Mouse (Mus musculus): ENCODE results near the gene Lrrc41. TPM values are rescaled to one million over a fixed set of nuclear protein-coding genes. Genes with fewer than 3 reads are reported as not detected.

The Lrrc41 gene
- polyA plus RNA-seq, 1 experiment from 2014 or later = 77.3 TPM

- ATAC-seq (ENCODE audit: low FRiP score, low read depth) = no peak
- Histone ChIP-seq H3K9me3 (no peaks in the 10 kb centered on the region), H3K27me3 (no peaks in the 10 kb centered on the region), H3K4me1 (replicated peaks) (peaks cover 12% of the 10 kb centered on the region), H3K36me3 (no peaks in the 10 kb centered on the region), H3K4me3 (no peak overlapping the region), H3K9ac (no peak overlapping the region), H3K27ac (replicated peaks) (no peak overlapping the region), H3K4me2 (no peak overlapping the region)
- WGBS = 0% methylated on average over 1 of the region's 1 CpGs
These were observed 17.5 kb upstream of the Lrrc41 start for GRCm38 (mm10) chr4:116057559-116057958.

GRCm38 (mm10) chr4:116059012-116059726 is 15.9 kb upstream of the Lrrc41 start:
- Histone ChIP-seq H3K4me1 (replicated peaks) (peaks cover 4% of the 10 kb centered on the region; the same call in 1 of the 2 replicates), H3K9me3 (no peaks in the 10 kb centered on the region), H3K27ac (replicated peaks) (no peak overlapping the region), H3K36me3 (no peaks in the 10 kb centered on the region), H3K27me3 (no peaks in the 10 kb centered on the region), H3K4me3 (no peak overlapping the region), H3K9ac (no peak overlapping the region), H3K4me2 (no peak overlapping the region)
- 79% methylated on average over 5 of the region's 5 CpGs for WGBS
- no peak for ATAC-seq (ENCODE audit: low FRiP score, low read depth)

- no peaks in the 10 kb centered on the region for H3K9me3 ChIP-seq
- no peak overlapping the region for H3K9ac ChIP-seq
- WGBS = 45% methylated on average over 1 of the region's 1 CpGs
- H3K4me2 ChIP-seq = no peak overlapping the region
- no peak for ATAC-seq (ENCODE audit: low FRiP score, low read depth)
- H3K36me3 ChIP-seq = peaks cover 28% of the 10 kb centered on the region
- no peak overlapping the region for H3K4me3 ChIP-seq
- H3K27me3 ChIP-seq = no peaks in the 10 kb centered on the region
- no peaks in the 10 kb centered on the region for H3K4me1 ChIP-seq (replicated peaks)
- H3K27ac ChIP-seq (replicated peaks) = no peak overlapping the region
These were observed 11.2 kb upstream of the Lrrc41 start for GRCm38 (mm10) chr4:116063855-116064254.

GRCm38 (mm10) chr4:116070116-116070515 is 5.0 kb upstream of the Lrrc41 start:
- 89% methylated on average over 6 of the region's 6 CpGs for WGBS
- Histone ChIP-seq H3K9me3 (no peaks in the 10 kb centered on the region), H3K27ac (replicated peaks) (no peak overlapping the region), H3K27me3 (no peaks in the 10 kb centered on the region), H3K4me2 (no peak overlapping the region), H3K9ac (no peak overlapping the region), H3K4me3 (no peak overlapping the region), H3K4me1 (replicated peaks) (peaks cover 23% of the 10 kb centered on the region), H3K36me3 (peaks cover 43% of the 10 kb centered on the region)
- no peak for ATAC-seq (ENCODE audit: low FRiP score, low read depth)

GRCm38 (mm10) chr4:116073146-116073545 is 1.9 kb upstream of the Lrrc41 start:
- no peak overlapping the region for H3K4me3 ChIP-seq
- no peak for ATAC-seq (ENCODE audit: low FRiP score, low read depth)
- no peaks in the 10 kb centered on the region for H3K9me3 ChIP-seq
- peak overlapping the region; percentile 91 for H3K4me2 ChIP-seq
- H3K4me1 ChIP-seq (replicated peaks) = peaks cover 38% of the 10 kb centered on the region
- 55% methylated on average over 4 of the region's 4 CpGs for WGBS
- H3K36me3 ChIP-seq = peaks cover 21% of the 10 kb centered on the region
- no peak overlapping the region for H3K9ac ChIP-seq
- H3K27me3 ChIP-seq = no peaks in the 10 kb centered on the region
- H3K27ac ChIP-seq (replicated peaks) = no peak overlapping the region

GRCm38 (mm10) chr4:116074145-116074675 is 859 bp upstream of the Lrrc41 start:
- H3K9me3 ChIP-seq = no peaks in the 10 kb centered on the region
- H3K4me2 ChIP-seq = peak overlapping the region; percentile 91
- peak overlapping the region; percentile 88 for H3K4me3 ChIP-seq
- H3K9ac ChIP-seq = peak overlapping the region; percentile 92
- 2% methylated on average over 8 of the region's 8 CpGs for WGBS
- H3K27ac ChIP-seq (replicated peaks) = peak overlapping the region; percentile 96
- peaks cover 38% of the 10 kb centered on the region for H3K4me1 ChIP-seq (replicated peaks)
- no peak for ATAC-seq (ENCODE audit: low FRiP score, low read depth)
- H3K36me3 ChIP-seq = peaks cover 12% of the 10 kb centered on the region
- no peaks in the 10 kb centered on the region for H3K27me3 ChIP-seq

GRCm38 (mm10) chr4:116075631-116076368 is 731 bp downstream of the Lrrc41 start:
- under 1% methylated on average over 73 of the region's 77 CpGs for WGBS
- no peaks in the 10 kb centered on the region for H3K9me3 ChIP-seq
- no peaks in the 10 kb centered on the region for H3K27me3 ChIP-seq
- H3K4me2 ChIP-seq = peak overlapping the region; percentile 91
- peak; percentile 66 for ATAC-seq (ENCODE audit: low FRiP score, low read depth)
- H3K27ac ChIP-seq (replicated peaks) = peak overlapping the region; percentile 96
- H3K9ac ChIP-seq = peak overlapping the region; percentile 92
- H3K4me3 ChIP-seq = peak overlapping the region; percentile 88
- peaks cover 38% of the 10 kb centered on the region for H3K4me1 ChIP-seq (replicated peaks)
- H3K36me3 ChIP-seq = peaks cover 13% of the 10 kb centered on the region

GRCm38 (mm10) chr4:116076369-116077231 is 1.5 kb downstream of the Lrrc41 start:
- Histone ChIP-seq H3K9me3 (no peaks in the 10 kb centered on the region), H3K9ac (peak overlapping the region; percentile 92), H3K4me2 (peak overlapping the region; percentile 91), H3K4me1 (replicated peaks) (peaks cover 38% of the 10 kb centered on the region), H3K27me3 (no peaks in the 10 kb centered on the region), H3K36me3 (peaks cover 20% of the 10 kb centered on the region), H3K27ac (replicated peaks) (peak overlapping the region; percentile 96), H3K4me3 (peak overlapping the region; percentile 88)
- ATAC-seq (ENCODE audit: low FRiP score, low read depth) = peak; percentile 25; the same call in 1 of the 2 replicates
- WGBS = 3% methylated on average over 37 of the region's 37 CpGs

- WGBS = 64% methylated on average over 3 of the region's 3 CpGs
- no peak for ATAC-seq (ENCODE audit: low FRiP score, low read depth)
- Histone ChIP-seq H3K4me1 (replicated peaks) (peaks cover 34% of the 10 kb centered on the region), H3K27ac (replicated peaks) (peak overlapping the region; percentile 96), H3K9ac (peak overlapping the region; percentile 92), H3K4me3 (peak overlapping the region; percentile 88), H3K36me3 (peaks cover 26% of the 10 kb centered on the region), H3K27me3 (no peaks in the 10 kb centered on the region), H3K4me2 (peak overlapping the region; percentile 91), H3K9me3 (no peaks in the 10 kb centered on the region)
These were observed 2.4 kb downstream of the Lrrc41 start for GRCm38 (mm10) chr4:116077240-116078095.

GRCm38 (mm10) chr4:116088510-116089249 is 13.6 kb downstream of the Lrrc41 start:
- Histone ChIP-seq H3K36me3 (peaks cover 82% of the 10 kb centered on the region), H3K4me2 (no peak overlapping the region), H3K4me1 (replicated peaks) (no peaks in the 10 kb centered on the region), H3K9ac (no peak overlapping the region), H3K27ac (replicated peaks) (no peak overlapping the region), H3K4me3 (no peak overlapping the region), H3K9me3 (no peaks in the 10 kb centered on the region), H3K27me3 (no peaks in the 10 kb centered on the region)
- WGBS = 86% methylated on average over 23 of the region's 23 CpGs
- no peak for ATAC-seq (ENCODE audit: low FRiP score, low read depth)

All from hindbrain, embryonic 15.5 days (tissue).